Mouse (Mus musculus) liver, adult 2 months (tissue): ENCODE measurements around the gene 4933414I15Rik.

Experiments used
- CTCF ChIP-seq: fragments of 200-500 bp; IDR thresholded peaks from 2 replicates; pipeline ENCODE4 v1.5.1; 2011; ENCODE audit warnings: low read depth, low read length, control low read depth
- POLR2A ChIP-seq: fragments of 200-500 bp; IDR thresholded peaks from 2 replicates; pipeline ENCODE4 v1.6.1; 2011; ENCODE audit warnings: low read length, control low read depth; ENCODE audit not compliant: insufficient read depth; ENCODE audit errors: extremely low read depth

DNA sequence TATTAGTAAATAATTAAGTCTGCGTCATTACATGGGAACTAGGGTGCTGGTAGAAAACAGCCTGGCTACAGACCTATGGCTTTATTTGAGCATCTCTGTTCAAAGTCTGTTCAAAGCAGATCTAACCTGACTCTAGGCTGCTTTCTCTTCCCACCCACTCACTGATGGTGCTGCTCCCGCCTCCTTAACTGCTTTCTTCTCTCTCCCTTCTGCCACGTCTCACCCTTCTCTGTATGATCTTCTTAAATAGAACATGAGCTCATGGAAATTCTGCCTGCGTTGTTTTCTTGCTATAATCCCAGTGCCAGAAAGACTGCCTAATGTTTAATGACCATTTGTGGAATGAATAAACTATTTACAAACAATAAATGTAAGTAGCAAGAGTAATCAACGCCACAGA is 35.4 kb downstream of the 4933414I15Rik start:
- TF ChIP-seq CTCF (no peak), POLR2A (no peak)
